Mouse (Mus musculus): Measurements from ENCODE around the gene Dazl.

- TF ChIP-seq CTCF (IDR thresholded peaks at IDR 0.05; ENCODE audit: control insufficient read depth, insufficient read depth, insufficient read length): no peak
- TF ChIP-seq CEBPB (IDR thresholded peaks at IDR 0.05; ENCODE audit: low read depth): no peak
- TF ChIP-seq MAX (IDR thresholded peaks at IDR 0.05): no peak
- no peak for TF ChIP-seq MYOD1 (IDR thresholded peaks at IDR 0.05; ENCODE audit: control insufficient read depth, insufficient read length, low read depth)
These were observed 31.2 kb upstream of the Dazl start for GRCm38 (mm10) chr17:50324658-50325057.
